Mouse (Mus musculus): ENCODE results near the gene Prr12. TPM values are rescaled to one million over a fixed set of nuclear protein-coding genes. Genes with fewer than 3 reads are reported as not detected.

Gene Prr12
- polyA plus RNA-seq, 1 experiment from 2014 or later: 18.5 TPM

DNA sequence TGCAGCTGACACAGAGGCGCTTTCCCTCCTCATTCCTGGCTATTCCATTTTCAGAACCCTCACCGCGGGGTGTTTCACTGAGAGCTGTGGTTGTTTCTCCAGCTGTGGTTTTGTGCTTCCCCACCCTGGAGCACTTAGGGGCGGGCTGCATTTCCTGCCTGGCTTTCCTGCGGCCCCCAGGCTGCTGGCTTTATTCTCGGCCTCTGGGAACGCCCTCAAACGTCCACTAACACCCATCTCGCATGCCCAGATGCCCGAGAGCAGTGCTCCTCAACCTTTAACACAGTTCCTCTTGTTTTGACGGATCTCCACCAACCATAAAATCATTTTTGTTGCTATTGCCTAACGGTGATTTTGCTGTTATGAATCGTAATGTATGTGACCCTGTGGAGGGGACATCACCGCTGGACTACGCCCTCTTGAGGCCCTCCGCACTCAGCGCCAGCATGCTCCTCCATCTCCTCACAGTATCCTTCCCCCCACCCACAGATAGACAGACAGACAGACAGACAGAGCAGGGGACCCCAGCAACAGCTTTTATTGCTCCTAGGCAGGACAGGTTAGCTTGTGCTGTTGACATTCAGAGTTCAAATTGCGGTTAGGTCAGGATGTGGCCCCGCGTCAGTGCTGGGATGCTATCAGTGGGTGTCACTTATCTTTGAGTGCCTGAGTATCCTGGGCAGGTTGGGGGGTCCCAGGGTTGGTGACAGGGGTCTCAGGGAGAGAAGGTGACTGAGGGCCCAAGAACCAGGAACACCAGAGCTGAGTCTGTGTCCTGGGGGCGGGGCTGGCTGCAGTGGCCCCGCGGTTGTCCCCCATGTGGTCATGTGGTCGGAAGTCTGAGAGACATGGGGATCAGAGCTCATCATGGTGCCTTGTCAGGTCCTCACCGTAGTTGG is 30.0 kb upstream of the Prr12 start:
- Histone ChIP-seq H3K9me3 (ENCODE audit: control insufficient read depth, low read length) (no peaks in the 10 kb centered on the region), H3K36me3 (ENCODE audit: control insufficient read depth, insufficient read depth, low read length) (peaks cover 16% of the 10 kb centered on the region), H3K4me3 (ENCODE audit: low read depth, low read length) (no peak overlapping the region), H3K27ac (replicated peaks; ENCODE audit: low read depth, low read length) (peak overlapping the region; percentile 42; the same call in 1 of the 2 replicates), H3K9ac (ENCODE audit: low read length) (peak overlapping the region; percentile 22), H3K4me2 (ENCODE audit: low read depth, severe bottlenecking) (no peak overlapping the region), H3K4me1 (ENCODE audit: control insufficient read depth, insufficient read depth, low read length) (0 out of 2 replicates have a peak, but pooled peaks cover 6% of the 10 kb centered on the region), H3K27me3 (ENCODE audit: control insufficient read depth, insufficient read depth, low read length) (no peaks in the 10 kb centered on the region)
- 74% methylated on average over 25 of the region's 25 CpGs for WGBS
- DNase-seq (ENCODE audit: low spot score) (no peak), ATAC-seq (ENCODE audit: insufficient number of reproducible peaks, low FRiP score, low TSS enrichment, low read depth) (no peak)

DNA sequence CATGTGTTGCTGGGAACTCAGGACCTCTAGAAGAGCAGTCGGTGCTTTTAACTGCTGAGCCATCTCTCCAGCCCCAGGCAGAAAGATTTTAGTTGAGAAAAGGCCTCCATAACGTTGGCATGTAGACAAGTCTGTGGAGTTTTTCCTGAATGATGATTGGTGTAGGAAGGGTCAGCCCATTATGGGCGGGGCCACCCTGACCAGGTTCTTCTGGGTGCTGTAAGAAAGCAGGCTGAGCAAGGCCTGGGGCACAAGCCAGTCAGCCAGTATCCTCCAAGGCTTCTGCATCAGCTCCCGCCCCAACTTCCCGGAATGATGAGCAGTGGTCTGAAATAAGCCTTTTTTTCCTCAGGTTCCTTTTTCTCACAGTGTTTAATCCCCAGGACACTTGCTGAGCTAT is 28.3 kb upstream of the Prr12 start:
- H3K27me3 ChIP-seq (ENCODE audit: control insufficient read depth, insufficient read depth, low read length): no peaks in the 10 kb centered on the region
- ATAC-seq (ENCODE audit: insufficient number of reproducible peaks, low FRiP score, low TSS enrichment, low read depth): no peak
- no peak overlapping the region for H3K4me3 ChIP-seq (ENCODE audit: low read depth, low read length)
- H3K36me3 ChIP-seq (ENCODE audit: control insufficient read depth, insufficient read depth, low read length): peaks cover 7% of the 10 kb centered on the region; the same call in 1 of the 2 replicates
- no peaks in the 10 kb centered on the region for H3K9me3 ChIP-seq (ENCODE audit: control insufficient read depth, low read length)
- no peak overlapping the region for H3K4me2 ChIP-seq (ENCODE audit: low read depth, severe bottlenecking)
- H3K4me1 ChIP-seq (ENCODE audit: control insufficient read depth, insufficient read depth, low read length): 0 out of 2 replicates have a peak, but pooled peaks cover 6% of the 10 kb centered on the region
- H3K9ac ChIP-seq (ENCODE audit: low read length): no peak overlapping the region
- no peak overlapping the region for H3K27ac ChIP-seq (replicated peaks; ENCODE audit: low read depth, low read length)
- DNase-seq (ENCODE audit: low spot score): no peak
- WGBS: 53% methylated on average over 5 of the region's 5 CpGs

DNA sequence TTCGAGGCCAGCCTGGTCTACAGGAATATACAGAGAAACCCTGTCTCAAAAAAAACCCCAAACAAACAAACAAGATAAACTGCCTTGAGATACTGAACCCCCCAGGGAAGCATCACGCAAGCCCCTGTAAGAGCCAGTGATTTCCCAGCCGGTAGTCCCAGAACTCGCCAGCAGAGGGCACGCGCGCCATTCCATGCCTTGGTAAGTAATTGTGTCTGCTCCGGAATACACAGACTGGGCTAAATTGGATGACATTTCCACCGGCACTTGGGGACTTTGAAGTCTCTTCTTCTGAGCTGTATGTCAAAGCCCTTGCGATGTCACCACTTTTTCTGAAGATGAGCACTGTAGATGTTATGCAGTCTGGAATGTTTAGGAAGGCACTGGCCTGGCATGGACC is 27.2 kb upstream of the Prr12 start:
- Histone ChIP-seq H3K36me3 (ENCODE audit: control insufficient read depth, insufficient read depth, low read length) (peaks cover 6% of the 10 kb centered on the region; the same call in 1 of the 2 replicates), H3K4me1 (ENCODE audit: control insufficient read depth, insufficient read depth, low read length) (0 out of 2 replicates have a peak, but pooled peaks cover 6% of the 10 kb centered on the region), H3K4me3 (ENCODE audit: low read depth, low read length) (no peak overlapping the region), H3K27ac (replicated peaks; ENCODE audit: low read depth, low read length) (no peak overlapping the region), H3K4me2 (ENCODE audit: low read depth, severe bottlenecking) (no peak overlapping the region), H3K9me3 (ENCODE audit: control insufficient read depth, low read length) (no peaks in the 10 kb centered on the region), H3K9ac (ENCODE audit: low read length) (no peak overlapping the region), H3K27me3 (ENCODE audit: control insufficient read depth, insufficient read depth, low read length) (no peaks in the 10 kb centered on the region)
- ATAC-seq (ENCODE audit: insufficient number of reproducible peaks, low FRiP score, low TSS enrichment, low read depth) (peak; percentile 4; the same call in 1 of the 2 replicates), DNase-seq (ENCODE audit: low spot score) (peak; percentile 97)
- WGBS: 1% methylated on average over 10 of the region's 10 CpGs

DNA sequence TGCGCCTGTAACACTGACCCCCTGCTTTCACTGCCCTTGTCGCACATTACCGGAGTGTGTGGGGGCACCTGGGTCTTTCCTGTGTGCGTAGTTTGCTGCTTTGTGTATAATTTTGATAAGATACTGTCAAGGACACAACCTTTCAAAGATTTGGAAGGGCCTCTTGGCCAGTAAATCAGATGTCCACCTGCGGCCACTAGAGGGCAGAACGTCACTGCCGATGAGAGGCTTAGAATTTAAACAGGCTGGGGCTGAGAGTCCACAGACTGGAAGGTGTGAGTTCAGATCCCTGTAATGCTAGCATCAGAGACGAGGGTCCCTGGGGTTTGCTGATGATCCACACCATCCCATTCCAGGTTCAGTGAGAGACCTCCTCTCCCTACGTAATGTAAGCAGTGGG is 25.8 kb upstream of the Prr12 start:
- DNase-seq (ENCODE audit: low spot score): peak; percentile 84
- H3K9ac ChIP-seq (ENCODE audit: low read length): no peak overlapping the region
- 42% methylated on average over 9 of the region's 9 CpGs for WGBS
- 0 out of 2 replicates have a peak, but pooled peaks cover 6% of the 10 kb centered on the region for H3K4me1 ChIP-seq (ENCODE audit: control insufficient read depth, insufficient read depth, low read length)
- no peak overlapping the region for H3K4me2 ChIP-seq (ENCODE audit: low read depth, severe bottlenecking)
- ATAC-seq (ENCODE audit: insufficient number of reproducible peaks, low FRiP score, low TSS enrichment, low read depth): no peak
- H3K9me3 ChIP-seq (ENCODE audit: control insufficient read depth, low read length): no peaks in the 10 kb centered on the region
- H3K4me3 ChIP-seq (ENCODE audit: low read depth, low read length): no peak overlapping the region
- H3K36me3 ChIP-seq (ENCODE audit: control insufficient read depth, insufficient read depth, low read length): peaks cover 2% of the 10 kb centered on the region; the same call in 1 of the 2 replicates
- H3K27me3 ChIP-seq (ENCODE audit: control insufficient read depth, insufficient read depth, low read length): no peaks in the 10 kb centered on the region
- no peak overlapping the region for H3K27ac ChIP-seq (replicated peaks; ENCODE audit: low read depth, low read length)

DNA sequence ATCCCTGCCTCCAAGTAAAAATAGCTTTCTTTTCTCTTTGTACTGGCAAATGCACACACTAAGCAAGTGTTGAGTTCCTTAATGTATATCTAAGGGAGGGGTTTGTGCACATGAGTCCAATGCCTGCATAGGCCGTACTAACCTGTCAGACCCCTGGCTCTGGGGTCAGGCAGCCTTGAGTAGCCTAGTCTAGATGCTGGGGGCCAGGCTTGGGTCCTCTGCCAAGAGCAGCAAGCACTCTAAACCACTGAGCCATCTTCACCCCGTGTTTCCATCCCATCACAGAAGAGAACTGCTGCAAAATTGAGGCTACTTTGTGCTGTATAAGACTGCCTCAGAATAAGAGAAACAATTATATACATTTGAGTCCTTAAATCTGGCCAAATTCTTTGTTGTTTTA is 25.1 kb upstream of the Prr12 start:
- no peaks in the 10 kb centered on the region for H3K27me3 ChIP-seq (ENCODE audit: control insufficient read depth, insufficient read depth, low read length)
- H3K4me3 ChIP-seq (ENCODE audit: low read depth, low read length): no peak overlapping the region
- no peaks in the 10 kb centered on the region for H3K9me3 ChIP-seq (ENCODE audit: control insufficient read depth, low read length)
- H3K36me3 ChIP-seq (ENCODE audit: control insufficient read depth, insufficient read depth, low read length): peaks cover 2% of the 10 kb centered on the region; the same call in 1 of the 2 replicates
- DNase-seq (ENCODE audit: low spot score): no peak
- no peak overlapping the region for H3K9ac ChIP-seq (ENCODE audit: low read length)
- 86% methylated on average over 2 of the region's 2 CpGs for WGBS
- no peak overlapping the region for H3K4me2 ChIP-seq (ENCODE audit: low read depth, severe bottlenecking)
- ATAC-seq (ENCODE audit: insufficient number of reproducible peaks, low FRiP score, low TSS enrichment, low read depth): no peak
- H3K4me1 ChIP-seq (ENCODE audit: control insufficient read depth, insufficient read depth, low read length): 0 out of 2 replicates have a peak, but pooled peaks cover 5% of the 10 kb centered on the region
- no peak overlapping the region for H3K27ac ChIP-seq (replicated peaks; ENCODE audit: low read depth, low read length)

DNA sequence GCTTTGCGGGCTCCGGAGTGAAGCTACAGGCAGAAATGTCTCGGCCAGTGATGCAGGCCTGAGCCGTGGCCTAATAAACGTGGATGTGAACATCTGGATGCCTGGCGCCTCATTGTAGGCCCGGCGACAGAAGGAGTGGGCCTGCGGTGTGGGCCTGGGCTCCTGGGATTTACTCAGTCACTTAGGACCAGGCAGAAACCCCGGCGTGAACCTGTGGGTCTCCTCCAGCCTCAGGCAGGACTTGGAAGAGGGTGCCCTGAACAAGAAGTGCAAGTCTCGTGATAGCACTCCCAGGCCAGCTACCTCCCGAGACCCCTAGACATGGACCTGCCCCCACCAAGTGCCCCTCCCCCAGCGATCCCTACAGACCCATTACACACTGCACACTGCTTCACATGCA is 24.6 kb upstream of the Prr12 start:
- Histone ChIP-seq H3K9ac (ENCODE audit: low read length) (no peak overlapping the region), H3K36me3 (ENCODE audit: control insufficient read depth, insufficient read depth, low read length) (peaks cover 2% of the 10 kb centered on the region; the same call in 1 of the 2 replicates), H3K4me2 (ENCODE audit: low read depth, severe bottlenecking) (no peak overlapping the region), H3K9me3 (ENCODE audit: control insufficient read depth, low read length) (no peaks in the 10 kb centered on the region), H3K27me3 (ENCODE audit: control insufficient read depth, insufficient read depth, low read length) (no peaks in the 10 kb centered on the region), H3K27ac (replicated peaks; ENCODE audit: low read depth, low read length) (no peak overlapping the region), H3K4me1 (ENCODE audit: control insufficient read depth, insufficient read depth, low read length) (0 out of 2 replicates have a peak, but pooled peaks cover under 1% of the 10 kb centered on the region), H3K4me3 (ENCODE audit: low read depth, low read length) (no peak overlapping the region)
- DNase-seq (ENCODE audit: low spot score) (no peak), ATAC-seq (ENCODE audit: insufficient number of reproducible peaks, low FRiP score, low TSS enrichment, low read depth) (no peak)
- WGBS: 88% methylated on average over 14 of the region's 14 CpGs

DNA sequence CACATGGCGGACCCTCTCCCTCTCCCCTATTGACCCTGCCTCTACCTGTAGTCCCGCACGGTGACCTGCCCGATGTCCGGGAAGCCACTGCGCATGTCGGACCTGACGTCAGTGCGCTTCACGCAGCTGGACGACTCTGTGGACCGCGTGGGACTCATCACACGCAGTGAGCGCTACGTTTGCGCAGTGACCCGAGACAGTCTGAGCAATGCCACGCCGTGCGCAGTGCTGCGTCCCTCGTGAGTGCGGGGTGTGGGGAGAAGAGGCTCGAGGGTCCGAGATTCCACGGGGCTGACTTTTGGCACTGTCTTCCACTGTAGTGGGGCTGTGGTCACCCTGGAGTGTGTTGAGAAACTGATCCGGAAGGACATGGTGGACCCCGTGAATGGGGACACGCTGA is 23.8 kb upstream of the Prr12 start:
- Histone ChIP-seq H3K9ac (ENCODE audit: low read length) (no peak overlapping the region), H3K4me3 (ENCODE audit: low read depth, low read length) (no peak overlapping the region), H3K4me1 (ENCODE audit: control insufficient read depth, insufficient read depth, low read length) (no peaks in the 10 kb centered on the region), H3K27me3 (ENCODE audit: control insufficient read depth, insufficient read depth, low read length) (no peaks in the 10 kb centered on the region), H3K9me3 (ENCODE audit: control insufficient read depth, low read length) (no peaks in the 10 kb centered on the region), H3K27ac (replicated peaks; ENCODE audit: low read depth, low read length) (no peak overlapping the region), H3K36me3 (ENCODE audit: control insufficient read depth, insufficient read depth, low read length) (peaks cover 2% of the 10 kb centered on the region; the same call in 1 of the 2 replicates), H3K4me2 (ENCODE audit: low read depth, severe bottlenecking) (no peak overlapping the region)
- WGBS: 89% methylated on average over 30 of the region's 30 CpGs
- DNase-seq (ENCODE audit: low spot score) (no peak), ATAC-seq (ENCODE audit: insufficient number of reproducible peaks, low FRiP score, low TSS enrichment, low read depth) (no peak)

DNA sequence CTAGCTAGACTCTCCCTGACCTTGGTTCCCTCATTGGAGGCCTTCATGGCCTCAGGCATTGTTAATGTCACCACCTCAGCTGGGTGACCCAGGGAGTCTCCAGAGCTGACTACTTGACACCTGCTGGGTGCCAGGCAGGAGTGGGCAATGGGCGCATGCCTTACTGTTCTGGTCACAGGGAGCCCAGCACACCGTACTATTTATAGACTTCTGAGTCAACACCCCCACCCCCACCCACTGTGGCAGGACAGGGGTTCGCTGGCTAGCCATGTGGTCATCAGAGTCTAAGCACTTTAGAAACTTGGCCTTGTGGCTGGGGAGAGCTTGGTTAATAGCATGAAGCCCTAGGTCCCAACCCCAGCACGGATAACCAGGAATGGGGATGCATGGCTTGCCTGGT is 22.7 kb upstream of the Prr12 start:
- Histone ChIP-seq H3K4me3 (ENCODE audit: low read depth, low read length) (no peak overlapping the region), H3K4me2 (ENCODE audit: low read depth, severe bottlenecking) (no peak overlapping the region), H3K27me3 (ENCODE audit: control insufficient read depth, insufficient read depth, low read length) (no peaks in the 10 kb centered on the region), H3K36me3 (ENCODE audit: control insufficient read depth, insufficient read depth, low read length) (peaks cover 2% of the 10 kb centered on the region; the same call in 1 of the 2 replicates), H3K27ac (replicated peaks; ENCODE audit: low read depth, low read length) (no peak overlapping the region), H3K9me3 (ENCODE audit: control insufficient read depth, low read length) (no peaks in the 10 kb centered on the region), H3K4me1 (ENCODE audit: control insufficient read depth, insufficient read depth, low read length) (no peaks in the 10 kb centered on the region), H3K9ac (ENCODE audit: low read length) (no peak overlapping the region)
- 88% methylated on average over 4 of the region's 4 CpGs for WGBS
- DNase-seq (ENCODE audit: low spot score): no peak
- no peak for ATAC-seq (ENCODE audit: insufficient number of reproducible peaks, low FRiP score, low TSS enrichment, low read depth)
